Mouse (Mus musculus): ENCODE results near the gene Sfrp5. TPM values are rescaled to one million over a fixed set of nuclear protein-coding genes. Genes with fewer than 3 reads are reported as not detected.
A peak's percentile ranks its signal among the peaks of the same experiment; 100 is the strongest.

Sfrp5 gene
- total RNA-seq, 2 experiments from 2014 or later = 0.26 to 1.7 TPM

GRCm38 (mm10) chr19:42198026-42198425, 4.0 kb downstream of the Sfrp5 start:
- no peak for DNase-seq (ENCODE audit: low spot score in 2 of 2)

DNA sequence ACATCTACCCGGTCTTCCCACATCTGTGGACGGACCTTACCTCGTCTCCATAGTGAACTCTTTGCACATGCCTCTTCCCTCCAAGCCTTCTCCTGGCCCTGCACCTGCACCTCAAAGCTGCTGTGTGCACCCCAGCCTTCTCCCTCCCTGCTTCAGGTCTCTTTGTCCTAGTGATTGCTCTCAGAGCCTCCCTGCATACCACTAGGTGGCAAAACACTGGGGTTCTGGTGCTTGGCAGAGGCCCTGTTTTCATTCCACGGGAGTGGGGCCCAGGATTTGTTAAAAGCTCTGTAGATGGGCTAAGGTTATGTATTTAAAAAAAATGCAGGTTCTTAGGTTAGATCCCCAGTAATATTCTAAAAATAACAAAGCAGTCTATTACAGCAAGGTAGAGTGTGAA, 5.0 kb downstream of the Sfrp5 start:
- DNase-seq (ENCODE audit: low spot score in 2 of 2) = peak in 1 of 2 experiments; percentile 32

DNA sequence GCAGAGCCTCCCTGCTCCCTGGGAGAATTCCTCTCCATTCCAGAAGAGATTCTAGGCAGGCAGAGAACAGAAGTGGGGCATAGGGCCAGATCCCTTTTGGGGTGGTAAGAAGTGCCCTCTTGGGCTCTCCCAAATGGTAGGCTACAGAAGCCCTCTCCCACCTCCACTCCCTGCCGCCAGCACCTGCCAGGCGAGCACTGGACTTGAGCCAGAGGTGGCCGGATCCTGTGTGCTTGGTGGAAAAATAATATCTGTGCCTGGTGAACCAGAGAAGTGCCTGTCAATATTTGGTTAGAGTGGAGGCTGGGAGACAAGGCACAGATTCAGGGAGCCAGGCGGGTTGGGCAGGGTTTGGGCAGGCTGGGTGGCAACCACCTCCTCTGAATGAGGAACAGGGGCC, 5.7 kb downstream of the Sfrp5 start:
- DNase-seq (ENCODE audit: low spot score in 2 of 2) = no peak

- DNase-seq (ENCODE audit: low spot score in 2 of 2) = peak in 1 of 2 experiments; percentile 45
Measured at GRCm38 (mm10) chr19:42193311-42193710, 8.7 kb downstream of the Sfrp5 start.

- no peak for DNase-seq (ENCODE audit: low spot score in 2 of 2)
Measured at GRCm38 (mm10) chr19:42190494-42190893, 11.6 kb downstream of the Sfrp5 start.

- no peak for DNase-seq (ENCODE audit: low spot score in 2 of 2)
Measured at GRCm38 (mm10) chr19:42189735-42190134, 12.3 kb downstream of the Sfrp5 start.

DNA sequence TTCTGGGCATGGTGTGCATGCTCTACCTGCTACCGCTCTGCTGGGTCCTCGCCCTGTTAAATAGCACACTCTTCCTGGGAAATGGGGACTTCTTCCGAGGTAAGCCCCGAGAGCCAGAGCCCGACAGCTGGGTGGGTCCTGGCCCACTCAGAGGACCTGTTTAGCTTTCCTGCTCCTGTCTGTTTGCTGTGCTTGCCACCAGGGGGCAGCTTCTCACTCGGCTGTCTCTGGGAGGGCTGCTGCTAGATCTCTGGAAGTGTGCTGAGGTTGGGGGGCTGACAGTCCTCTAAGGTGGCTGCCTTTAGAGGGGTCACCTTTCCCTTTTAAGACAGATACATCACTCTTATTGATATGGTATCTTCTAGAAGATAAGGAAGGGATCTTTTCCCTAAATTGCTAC, 19.4 kb downstream of the Sfrp5 start:
- DNase-seq (ENCODE audit: low spot score in 2 of 2) = no peak

GRCm38 (mm10) chr19:42179356-42179755, 22.7 kb downstream of the Sfrp5 start:
- no peak for DNase-seq (ENCODE audit: low spot score in 2 of 2)

- no peak for DNase-seq (ENCODE audit: low spot score in 2 of 2)
Measured at GRCm38 (mm10) chr19:42177461-42177860, 24.6 kb downstream of the Sfrp5 start.

GRCm38 (mm10) chr19:42176841-42177240, 25.2 kb downstream of the Sfrp5 start:
- no peak for DNase-seq (ENCODE audit: low spot score in 2 of 2)

- DNase-seq (ENCODE audit: low spot score in 2 of 2) = peak; percentile 86 to 94
Measured at GRCm38 (mm10) chr19:42170025-42170969, 31.8 kb downstream of the Sfrp5 start.

- DNase-seq (ENCODE audit: low spot score in 2 of 2) = no peak
Measured at GRCm38 (mm10) chr19:42169322-42169975, 32.6 kb downstream of the Sfrp5 start.

DNA sequence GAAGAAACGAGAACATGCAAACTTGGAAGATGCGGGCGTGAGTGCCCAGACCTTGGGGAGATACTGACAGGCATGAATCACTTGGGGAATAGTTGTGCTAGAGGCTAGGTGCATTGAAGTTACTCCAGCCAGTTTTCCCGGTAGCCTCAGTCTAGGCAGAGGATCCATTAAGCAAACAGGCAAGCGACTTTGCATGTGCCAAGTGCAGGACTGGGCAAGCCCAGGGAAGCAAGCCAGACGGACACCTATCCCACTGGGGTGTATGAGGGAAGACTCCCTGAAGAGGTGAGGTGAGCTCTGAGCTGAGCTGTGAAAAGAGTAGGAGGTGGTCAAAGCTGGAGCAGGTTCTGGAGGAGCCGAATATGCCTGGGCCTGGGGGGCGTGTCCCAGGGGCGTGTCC, 34.6 kb downstream of the Sfrp5 start:
- no peak for DNase-seq (ENCODE audit: low spot score in 2 of 2)

DNA sequence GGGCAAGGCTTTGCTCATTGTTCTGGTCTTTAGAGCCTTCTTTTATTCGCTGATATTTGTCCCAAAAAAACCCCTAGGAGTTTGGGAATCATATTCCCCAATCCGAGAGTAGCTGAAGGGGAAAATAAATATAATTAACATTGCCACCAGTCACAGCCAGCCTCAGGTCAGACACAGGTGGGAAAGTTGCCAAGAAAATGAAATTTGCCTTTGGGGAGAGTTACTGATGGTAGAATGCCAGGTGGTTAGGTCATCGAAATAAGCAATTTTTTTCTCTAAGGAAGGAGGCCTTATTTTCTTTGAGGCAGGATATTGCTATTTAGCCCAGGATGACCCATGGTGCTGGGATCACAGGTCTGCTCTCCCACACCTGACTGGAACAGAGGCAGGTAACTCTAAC, 35.3 kb downstream of the Sfrp5 start:
- no peak for DNase-seq (ENCODE audit: low spot score in 2 of 2)

- peak; percentile 82 to 87 for DNase-seq (ENCODE audit: low spot score in 2 of 2)
Measured at GRCm38 (mm10) chr19:42166130-42166529, 35.9 kb downstream of the Sfrp5 start.

DNA sequence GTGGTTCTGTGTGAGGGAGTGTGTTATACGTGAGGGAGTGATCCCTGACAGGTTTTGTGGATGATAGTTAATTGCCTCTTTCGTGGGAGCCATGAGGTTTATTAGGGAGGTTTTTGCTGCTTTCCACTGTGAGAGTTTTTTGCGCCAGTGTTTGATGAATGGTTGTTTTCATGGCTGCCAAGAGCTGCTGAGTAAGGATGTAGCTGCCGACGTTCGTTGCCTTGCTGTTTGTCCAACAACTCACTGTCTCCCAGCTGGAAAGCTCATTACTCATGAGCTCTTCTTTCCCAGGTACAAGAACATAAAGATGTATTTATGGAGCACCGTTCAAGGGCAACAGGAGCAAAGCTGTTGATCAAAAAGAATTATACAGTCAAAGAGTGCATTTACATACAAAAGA, 37.9 kb downstream of the Sfrp5 start:
- DNase-seq (ENCODE audit: low spot score in 2 of 2) = no peak

DNA sequence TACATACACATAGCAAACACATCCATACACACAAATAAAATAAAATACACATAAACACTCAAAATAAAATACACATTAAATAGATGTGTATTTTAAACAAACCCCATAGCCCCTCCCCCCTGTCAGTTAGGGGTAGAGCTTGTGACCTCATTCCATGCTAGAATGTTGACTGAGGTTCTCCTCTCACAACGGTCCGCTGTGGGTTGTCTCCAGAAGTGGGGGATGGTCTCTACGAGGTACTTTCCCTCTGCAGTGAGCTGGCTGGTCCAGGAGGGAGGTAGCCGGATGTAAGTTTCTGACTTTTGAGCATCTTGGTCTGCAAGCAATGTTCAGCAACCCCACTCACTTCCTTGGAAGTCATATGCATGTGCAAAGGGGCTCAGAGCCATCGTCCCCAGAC, 38.3 kb downstream of the Sfrp5 start, which contains the start of gene Zfyve27:
Gene Zfyve27 (plus strand): TSS at position 188 of the 400 bp plus-strand sequence.
- no peak for DNase-seq (ENCODE audit: low spot score in 2 of 2)

- DNase-seq (ENCODE audit: low spot score in 2 of 2) = no peak
Measured at GRCm38 (mm10) chr19:42158246-42159017, 43.6 kb downstream of the Sfrp5 start.

DNA sequence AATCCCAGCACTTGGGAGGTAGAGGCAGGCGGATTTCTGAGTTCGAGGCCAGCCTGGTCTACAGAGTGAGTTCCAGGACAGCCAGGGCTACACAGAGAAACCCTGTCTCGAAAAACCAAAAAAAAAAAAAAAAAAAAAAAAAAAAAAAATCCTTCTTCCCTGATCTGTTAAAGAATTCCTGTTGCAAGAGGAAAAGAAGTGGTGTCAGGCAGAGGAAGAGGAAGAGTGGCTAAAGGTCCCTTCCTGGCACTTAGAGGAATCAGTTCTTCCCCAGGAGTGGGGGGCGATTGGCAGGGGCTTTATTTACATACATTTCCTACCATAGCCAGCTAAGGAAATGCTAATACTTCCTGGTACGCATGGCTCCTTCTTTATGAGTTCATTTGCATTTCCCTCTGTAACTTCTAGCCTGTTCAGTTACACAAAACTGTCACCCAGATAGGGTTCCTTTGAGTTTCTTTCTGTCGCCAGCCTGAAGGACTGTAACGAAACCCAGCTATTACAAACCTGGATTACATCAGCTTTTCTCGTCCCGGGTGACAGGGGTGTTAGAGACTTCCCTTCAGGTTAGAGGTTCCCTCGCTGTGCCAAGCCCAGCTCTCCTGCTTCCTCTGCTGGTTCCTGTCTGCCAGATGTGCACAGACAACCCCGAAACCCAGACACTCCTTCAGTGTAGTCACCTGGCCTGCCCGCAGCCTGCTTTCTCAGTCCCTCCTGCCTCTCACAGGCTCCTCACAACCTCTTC, 44.4 kb downstream of the Sfrp5 start:
- no peak for DNase-seq (ENCODE audit: low spot score in 2 of 2)

DNA sequence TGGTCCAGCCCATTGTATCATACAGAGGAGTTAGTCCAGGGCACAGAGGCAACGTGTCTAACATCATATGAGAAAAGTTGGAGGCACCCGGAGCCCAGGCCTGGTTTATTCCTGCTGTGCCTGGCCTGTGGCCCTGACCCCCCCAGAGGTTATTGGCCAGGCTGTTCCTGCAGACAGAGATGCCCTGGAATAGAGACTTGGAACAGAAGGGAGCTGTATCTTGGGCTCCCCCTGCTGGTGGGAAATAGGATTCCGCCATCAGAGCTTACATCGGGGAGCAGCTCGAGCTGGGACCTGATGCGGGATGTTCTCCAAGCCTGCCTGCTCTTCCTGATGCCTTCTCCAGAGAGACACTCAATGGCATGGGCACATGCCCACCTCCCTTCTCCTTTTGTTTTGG, 50.1 kb downstream of the Sfrp5 start:
- DNase-seq (ENCODE audit: low spot score in 2 of 2) = peak; percentile 87 to 89

- DNase-seq (ENCODE audit: low spot score in 2 of 2) = no peak
Measured at GRCm38 (mm10) chr19:42148569-42148860, 53.5 kb downstream of the Sfrp5 start.
